Mouse (Mus musculus): Measurements from ENCODE around the gene Pde4b.

Pde4b gene

DNA sequence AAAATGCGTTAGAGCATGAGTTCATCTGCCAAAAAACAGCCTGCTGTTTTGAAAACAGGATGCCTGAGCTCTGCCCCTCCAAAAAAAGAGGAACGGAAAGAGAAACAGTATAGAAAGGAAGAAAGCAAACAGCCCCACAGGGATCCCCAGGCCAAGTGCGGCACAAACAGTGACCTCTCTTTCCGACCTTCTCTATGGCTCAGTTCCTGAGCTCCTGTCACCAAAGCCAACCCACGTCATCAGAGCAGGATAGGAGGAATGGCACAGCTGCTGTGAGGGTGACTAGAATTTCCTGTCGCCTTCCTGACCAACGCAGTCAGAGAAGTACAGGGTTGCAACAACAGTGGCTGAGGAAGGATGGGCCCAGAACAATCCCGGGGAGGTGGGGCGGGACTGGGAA, 486.9 kb downstream of the Pde4b start:
- no peak for DNase-seq (ENCODE audit: inconsistent ontology term)

DNA sequence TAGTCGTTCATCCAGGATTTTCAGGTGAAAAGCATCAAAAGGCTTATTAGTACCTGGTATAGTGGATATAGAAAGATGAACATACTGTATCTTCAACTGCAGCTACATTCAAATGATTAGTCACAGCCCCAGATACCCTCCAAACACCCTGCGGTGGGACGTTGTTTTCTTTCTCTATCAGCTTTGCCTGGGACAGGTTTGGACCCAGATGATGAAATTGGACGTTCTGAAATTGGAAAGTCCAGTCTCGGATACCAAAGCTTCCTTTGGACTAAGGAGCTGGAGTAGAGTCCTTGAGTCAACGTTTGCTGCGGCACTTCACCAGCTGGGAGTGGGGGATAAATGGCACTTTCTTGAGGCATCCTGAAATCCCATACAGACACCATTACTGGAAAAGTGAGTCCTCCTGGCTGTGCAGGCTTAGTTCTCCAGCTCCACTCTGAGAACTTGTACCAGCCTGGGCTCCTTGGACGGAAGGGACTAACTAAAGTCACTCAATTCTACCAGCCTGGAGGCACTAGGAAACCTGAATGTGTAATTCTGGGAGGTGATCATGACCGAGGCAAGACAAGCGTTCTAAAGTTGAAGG, 487.4 kb downstream of the Pde4b start:
- no peak for DNase-seq (ENCODE audit: inconsistent ontology term)

DNA sequence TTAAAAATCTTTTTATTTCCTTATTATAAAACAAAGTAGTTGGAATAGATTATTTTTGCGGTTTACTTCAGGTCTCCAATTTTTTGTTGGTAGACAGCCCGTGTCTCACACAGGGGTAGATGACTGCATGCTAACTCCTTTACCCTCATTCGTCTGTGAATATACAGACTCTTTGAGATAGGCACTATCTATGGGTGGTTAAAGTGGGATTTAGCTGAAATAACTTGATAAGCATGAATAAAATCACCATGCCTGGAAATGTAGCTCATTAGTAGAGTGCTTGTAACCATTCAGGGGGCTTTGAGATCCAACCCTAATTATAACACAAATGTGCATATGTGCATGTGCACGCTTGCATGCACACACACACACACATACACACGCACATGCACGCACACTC, 488.8 kb downstream of the Pde4b start:
- no peak for DNase-seq (ENCODE audit: inconsistent ontology term)

DNA sequence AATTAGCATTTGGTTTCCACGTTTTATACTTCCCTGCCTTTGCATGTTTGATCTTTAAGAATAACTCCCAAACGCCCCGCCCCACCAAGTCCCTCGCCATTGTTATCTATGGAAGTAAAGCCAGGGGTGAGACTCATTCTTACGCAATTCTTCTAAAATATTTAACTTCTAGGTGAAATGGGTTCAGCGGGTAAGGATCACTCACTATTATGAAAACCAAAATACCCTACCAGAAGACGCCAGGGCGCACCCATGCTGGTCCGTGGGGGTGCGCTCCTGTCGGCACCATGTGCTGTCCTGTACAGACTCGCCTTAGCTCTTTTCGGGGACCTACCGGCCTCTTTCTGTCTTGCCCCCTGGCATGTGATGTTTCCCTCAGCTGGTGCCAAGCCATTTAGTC, 490.3 kb downstream of the Pde4b start:
- DNase-seq (ENCODE audit: inconsistent ontology term): no peak

DNA sequence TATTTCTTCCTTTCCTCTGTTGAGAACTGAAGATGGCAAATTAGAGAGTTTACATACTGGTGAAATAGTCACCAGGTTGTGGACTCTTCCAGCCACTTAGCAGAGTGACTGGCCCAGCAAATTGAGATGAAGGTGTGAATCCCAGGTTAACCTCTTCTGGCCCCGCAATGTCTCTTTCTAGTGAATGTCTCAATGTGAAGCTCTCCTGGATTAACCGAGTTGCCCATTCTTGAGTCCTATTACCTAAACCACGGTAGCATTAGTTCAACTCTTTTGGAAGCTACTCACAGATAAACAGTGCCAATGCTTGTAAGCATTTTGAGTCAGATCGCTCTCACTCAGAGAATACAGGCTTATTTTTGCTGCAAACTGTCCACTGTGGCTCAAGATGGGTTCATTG, 491.7 kb downstream of the Pde4b start:
- DNase-seq (ENCODE audit: inconsistent ontology term): no peak

DNA sequence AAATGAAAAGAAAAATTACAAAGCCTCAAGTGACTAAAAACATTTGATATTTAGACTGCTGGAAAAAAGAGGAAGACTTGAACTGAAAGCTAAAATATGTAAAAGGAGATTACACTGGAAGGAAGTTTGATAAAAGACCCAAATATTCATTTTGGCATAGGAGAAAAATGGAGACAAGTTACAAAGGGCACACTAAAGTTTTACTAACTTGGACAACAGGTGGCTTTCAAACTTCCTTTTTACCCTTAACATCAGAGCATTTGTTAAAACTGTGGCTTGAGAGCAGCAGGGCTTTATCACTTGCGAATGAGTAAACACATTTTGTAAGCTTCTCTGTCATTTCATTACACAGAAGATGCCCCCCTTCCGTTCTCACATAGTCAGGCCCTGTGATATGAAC, 492.4 kb downstream of the Pde4b start:
- no peak for DNase-seq (ENCODE audit: inconsistent ontology term)

DNA sequence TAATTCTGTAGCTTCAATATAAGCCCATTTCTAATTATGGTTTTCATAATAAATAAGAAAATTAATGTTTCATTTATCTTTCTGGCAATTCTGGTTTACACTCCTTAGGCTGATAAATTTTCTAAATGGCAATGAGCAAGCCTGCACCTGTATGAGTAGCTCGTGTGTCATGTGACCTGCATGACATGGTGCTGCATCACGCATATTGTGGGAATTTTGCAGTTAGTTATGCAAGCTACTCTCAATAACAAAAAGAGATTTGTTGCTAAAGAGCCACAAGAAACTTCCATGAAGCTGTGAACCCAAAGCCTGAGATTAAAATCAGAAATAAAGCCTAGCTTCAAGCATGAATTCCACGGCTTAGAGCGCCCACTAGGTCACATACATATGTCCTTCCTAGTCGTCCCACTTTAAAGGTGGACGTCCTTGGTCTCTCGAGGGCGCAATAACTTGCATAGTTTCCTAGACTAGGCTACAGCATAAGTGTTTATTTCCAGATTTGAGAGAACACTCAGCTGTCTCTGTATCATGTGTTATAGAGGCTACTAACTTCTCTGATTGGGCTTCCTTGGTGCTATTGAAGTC, 494.9 kb downstream of the Pde4b start:
- no peak for DNase-seq (ENCODE audit: inconsistent ontology term)

DNA sequence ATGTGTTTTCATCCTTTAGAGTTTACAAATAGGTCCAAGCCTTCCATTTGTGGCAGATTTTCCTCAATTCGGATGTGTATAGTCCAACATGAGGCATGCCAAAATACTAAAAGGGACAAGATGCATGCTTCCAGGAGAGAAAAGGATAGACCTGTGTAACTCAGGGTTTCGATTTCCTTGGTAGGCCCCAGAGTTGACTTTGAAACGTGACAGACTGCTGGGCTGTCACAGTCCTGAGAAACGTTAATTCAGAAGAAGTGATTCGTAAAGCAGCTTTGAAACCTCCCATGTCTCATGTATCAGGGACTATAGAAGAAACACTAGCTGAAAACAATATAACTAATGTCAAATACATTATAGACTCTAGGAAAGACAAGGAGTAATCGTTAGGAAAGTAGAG, 495.6 kb downstream of the Pde4b start:
- DNase-seq (ENCODE audit: inconsistent ontology term): no peak

DNA sequence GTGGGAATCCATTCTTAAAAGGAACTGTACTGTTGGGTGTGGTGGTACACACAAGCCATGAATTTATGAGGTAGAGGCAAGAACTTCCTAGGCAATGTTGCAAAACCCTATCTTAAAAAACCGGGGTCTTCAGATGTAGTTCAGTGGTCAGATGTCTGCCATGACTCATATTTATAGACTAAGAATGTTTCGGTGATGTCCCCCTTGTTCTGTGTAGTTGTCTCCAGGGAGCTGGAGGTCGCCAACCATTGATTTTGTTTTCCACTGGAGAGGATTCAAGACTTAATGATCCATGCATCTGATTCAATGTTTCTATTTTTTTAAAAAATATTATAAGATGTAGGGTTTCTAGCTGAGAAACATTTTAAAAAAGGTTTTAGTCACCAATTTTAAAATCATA, 496.1 kb downstream of the Pde4b start:
- no peak for DNase-seq (ENCODE audit: inconsistent ontology term)

DNA sequence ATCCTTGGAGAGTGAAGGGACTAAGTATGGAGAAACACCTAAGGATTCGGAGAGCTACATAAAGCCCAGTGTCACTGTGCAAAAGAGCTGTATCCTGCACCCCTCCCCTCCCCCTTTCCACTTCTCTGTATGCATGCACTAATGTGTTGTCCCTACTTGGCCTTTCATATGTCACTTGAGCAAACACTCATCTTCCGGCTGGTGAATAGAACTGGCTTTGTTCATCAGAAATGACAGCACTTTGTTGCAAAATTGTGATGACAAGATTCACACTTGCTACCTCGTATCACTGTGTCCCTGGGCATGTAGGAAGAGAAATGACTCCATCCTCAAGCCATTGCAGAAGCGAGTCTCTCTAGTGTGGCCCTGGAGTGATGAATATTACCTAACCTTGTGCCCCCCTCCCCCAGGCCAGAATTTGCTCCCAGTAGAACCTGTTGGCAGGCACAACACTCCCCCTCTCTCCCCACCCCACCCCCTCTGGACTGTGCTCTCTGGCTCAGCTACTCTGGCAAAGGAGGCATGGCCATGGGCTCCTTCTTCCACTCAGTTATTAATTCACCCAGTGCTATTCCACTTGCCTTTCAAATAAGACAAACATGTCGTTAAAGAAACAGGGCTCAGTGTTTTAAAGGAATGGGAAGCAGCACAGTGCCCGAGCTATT, 497.4 kb downstream of the Pde4b start:
- DNase-seq (ENCODE audit: inconsistent ontology term): no peak

DNA sequence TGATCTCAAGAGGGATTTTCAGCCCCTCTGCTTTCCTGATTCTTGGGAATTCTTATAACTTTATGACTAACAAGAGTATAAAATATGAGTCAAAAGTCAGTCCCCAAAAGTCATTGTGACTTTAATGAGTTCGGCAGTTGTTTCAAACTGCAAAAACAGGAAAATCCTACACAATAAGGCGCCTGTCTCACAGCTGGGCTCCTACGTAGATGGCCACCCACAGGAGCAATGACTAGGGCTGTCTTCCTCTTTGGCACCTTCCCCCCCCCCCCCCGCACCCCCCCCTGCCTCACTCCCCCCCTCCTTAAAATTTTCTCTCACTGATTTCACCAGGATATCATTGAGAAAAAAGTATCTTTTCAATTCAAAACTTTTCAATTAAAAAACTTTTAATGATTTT, 498.2 kb downstream of the Pde4b start:
- DNase-seq (ENCODE audit: inconsistent ontology term): no peak

DNA sequence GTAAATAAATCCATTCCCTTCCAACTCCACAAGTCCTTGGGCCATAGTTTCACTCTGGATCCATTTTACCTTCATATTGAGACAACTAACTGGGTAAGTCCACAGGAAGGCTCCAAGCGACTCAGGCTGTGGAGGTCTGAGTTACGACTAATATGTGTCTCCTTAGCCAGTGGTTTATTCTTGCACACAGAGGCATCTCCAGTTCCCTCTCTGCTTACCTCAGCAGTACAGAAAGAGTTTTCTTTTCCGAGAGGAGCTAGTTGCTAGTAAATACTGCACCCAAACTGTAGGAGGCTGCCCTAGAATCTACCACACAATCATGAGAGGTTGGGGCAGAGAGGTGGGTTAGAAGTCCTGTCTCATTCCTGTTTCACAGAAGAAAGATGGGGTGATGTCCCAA, 499.4 kb downstream of the Pde4b start:
- no peak for DNase-seq (ENCODE audit: inconsistent ontology term)

DNA sequence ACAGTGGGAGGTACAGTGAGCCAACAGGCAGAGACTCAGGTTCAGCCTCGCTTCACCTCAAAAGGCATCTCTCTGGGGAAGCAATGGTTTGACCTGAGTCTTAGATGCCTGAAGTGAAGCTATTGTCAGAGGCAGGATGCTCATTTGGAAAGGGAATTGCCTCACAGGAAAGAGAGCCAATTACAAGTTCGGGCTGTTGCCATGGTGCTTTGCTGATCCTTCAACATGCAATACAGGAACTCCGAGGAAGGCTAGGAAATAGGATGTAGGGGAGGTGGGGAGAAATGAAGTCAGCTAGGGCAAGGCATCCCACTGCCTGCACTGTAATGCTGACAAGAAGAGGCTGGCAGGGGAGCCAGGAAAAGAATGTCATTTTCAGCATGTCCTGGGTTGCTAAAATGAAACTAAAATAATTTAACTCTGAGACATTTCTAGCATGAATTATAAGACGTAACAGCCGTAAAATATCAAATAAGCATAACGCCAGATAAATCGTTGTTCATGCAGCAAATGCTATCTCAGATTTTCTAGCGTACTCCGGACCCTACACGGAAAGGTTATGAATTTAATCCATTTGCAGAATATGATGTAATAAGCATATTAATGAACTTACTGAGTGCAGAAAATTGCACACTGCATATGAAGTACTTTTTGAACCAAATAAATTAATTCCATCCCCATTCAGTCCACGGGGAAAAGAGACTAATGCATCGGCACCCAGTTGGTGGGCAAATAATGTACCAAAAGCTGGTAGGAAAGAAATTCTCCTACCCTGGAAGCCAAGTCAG, 501.5 kb downstream of the Pde4b start:
- peak; percentile 69 for DNase-seq (ENCODE audit: inconsistent ontology term)

DNA sequence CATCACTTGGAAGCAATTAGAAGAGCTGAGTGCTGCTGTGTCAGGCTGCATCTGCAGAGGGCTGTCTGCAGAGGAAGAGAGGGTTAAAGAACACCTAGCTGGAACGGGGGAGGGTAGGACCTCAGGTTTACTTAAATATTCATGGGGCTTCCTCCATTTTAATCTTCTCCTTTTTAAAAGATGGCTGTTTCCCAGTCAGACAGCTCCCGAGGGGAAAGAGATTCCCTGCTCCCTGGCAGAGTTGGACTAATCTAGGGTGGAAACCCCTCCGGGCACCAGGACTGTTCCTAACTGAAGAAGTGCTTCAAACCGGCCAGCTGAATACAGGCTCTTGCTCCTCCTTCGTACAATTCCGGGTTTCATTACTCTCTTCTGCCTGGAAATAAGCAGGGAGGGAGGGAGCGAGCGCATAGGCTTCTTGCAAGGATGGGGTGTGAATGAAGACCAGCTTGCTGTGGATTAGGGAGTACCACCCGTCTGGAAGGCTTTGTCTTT, 502.2 kb downstream of the Pde4b start:
- DNase-seq (ENCODE audit: inconsistent ontology term): peak; percentile 71

DNA sequence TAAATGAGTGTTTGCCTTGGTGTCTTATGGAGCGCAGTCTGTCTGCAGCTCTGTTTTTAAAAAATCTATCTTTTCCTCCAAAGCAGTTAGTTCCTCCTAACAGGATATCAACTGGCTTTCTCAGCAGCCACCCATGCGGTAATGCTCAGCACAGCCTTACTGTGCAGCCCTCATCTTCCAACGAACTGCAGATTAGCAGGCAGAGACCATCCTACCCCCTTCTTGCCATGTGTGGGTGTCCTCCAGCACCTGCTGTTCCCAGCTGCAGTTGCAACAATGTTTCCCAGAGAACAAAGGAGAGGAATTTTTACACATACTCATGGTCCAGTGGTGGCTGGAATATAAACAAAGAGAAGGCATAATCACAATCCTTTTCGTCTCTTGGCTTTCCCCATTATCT, 504.5 kb downstream of the Pde4b start:
- DNase-seq (ENCODE audit: inconsistent ontology term): peak; percentile 61

DNA sequence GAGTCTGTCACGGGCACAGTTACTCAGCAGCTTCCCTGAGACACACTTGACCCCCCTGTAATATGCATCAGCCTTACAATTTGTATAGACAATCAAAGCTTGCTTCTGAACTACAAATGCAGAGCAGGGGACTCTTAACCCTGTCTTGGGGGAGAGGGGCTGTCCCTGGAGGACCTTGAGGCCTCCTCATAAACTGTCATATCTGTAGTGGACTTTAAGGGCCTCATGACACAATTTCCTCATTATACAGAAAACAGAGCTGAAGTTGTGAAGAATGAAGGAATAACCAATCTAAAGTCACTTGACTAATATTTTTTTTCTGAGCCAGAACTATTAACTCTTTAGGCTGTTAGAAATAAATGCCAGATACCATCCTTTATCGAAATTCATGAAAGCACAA, 505.2 kb downstream of the Pde4b start:
- DNase-seq (ENCODE audit: inconsistent ontology term): no peak

DNA sequence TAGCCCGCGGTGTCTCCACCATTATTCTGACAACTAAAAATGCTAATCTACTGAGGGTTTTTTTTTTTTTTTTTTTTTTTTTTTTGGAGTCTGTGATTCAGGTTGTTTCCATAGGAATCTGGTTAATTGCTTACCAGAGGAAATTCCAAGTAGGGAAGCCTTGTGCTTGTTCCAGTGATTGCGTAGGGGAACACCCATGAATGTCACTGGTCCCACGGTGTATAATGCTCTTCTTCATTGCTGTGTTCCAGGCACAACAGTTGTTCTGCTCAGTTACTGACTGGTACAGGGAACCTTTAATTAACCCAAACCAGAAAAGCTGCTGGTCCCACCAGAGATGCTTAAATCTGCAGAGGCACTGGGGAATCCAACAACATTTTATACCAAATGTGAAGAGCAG, 506.3 kb downstream of the Pde4b start:
- no peak for DNase-seq (ENCODE audit: inconsistent ontology term)

DNA sequence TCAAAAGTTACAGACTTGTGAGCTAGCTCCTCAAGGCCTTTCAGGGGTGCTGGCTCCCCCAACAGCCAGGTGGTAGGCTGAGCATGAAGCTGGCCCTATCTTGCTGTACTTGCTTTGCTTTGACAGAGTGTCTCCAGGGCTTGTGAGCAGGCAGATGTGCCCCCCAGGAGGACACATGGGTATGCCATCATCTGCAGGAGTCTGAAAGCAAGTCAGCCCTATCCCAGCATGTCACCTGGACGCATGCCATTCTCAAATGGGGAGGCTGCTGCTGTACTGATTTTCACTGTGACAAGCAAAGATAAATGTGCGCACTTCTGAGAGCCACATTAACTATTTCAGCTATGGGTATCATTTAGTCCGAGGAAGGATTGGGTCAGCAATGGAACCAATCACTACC, 507.2 kb downstream of the Pde4b start:
- no peak for DNase-seq (ENCODE audit: inconsistent ontology term)

DNA sequence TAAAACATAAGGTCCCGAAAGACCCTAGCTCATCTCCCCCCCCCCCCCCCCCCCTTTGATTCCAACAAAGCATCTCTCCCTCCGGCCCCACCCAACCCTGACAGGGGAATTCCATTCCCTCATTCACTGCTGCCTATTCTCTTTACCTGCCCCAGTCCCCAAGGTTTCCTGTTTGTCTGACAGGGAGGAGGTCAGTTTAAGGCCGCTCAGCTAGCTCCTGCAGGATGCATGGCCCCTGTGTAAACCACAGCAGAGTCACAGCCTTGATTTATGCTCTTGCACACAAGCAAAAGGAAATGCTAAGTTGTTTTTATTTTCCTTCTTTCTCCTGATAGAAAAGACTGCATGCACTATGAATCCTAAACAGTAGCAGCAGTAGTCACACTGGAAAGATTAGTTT, 516.6 kb downstream of the Pde4b start:
- DNase-seq (ENCODE audit: inconsistent ontology term): no peak

DNA sequence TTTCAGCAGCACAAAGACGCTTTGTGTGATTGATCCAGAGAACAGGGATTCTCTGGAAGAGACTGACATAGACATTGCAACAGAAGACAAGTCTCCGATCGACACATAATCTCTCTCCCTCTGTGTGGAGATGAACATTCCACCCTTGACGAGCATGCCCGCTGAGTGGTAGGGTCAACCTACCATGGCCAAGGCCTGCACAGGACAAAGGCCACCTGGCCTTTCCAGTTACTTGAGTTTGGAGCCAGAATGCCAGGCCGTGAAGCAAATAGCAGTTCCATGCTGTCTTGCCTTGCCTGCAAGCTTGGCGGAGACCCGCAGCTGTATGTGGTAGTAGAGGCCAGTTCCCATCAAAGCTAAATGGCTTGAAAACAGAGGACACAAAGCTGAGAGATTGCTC, 517.9 kb downstream of the Pde4b start:
- DNase-seq (ENCODE audit: inconsistent ontology term): no peak

DNA sequence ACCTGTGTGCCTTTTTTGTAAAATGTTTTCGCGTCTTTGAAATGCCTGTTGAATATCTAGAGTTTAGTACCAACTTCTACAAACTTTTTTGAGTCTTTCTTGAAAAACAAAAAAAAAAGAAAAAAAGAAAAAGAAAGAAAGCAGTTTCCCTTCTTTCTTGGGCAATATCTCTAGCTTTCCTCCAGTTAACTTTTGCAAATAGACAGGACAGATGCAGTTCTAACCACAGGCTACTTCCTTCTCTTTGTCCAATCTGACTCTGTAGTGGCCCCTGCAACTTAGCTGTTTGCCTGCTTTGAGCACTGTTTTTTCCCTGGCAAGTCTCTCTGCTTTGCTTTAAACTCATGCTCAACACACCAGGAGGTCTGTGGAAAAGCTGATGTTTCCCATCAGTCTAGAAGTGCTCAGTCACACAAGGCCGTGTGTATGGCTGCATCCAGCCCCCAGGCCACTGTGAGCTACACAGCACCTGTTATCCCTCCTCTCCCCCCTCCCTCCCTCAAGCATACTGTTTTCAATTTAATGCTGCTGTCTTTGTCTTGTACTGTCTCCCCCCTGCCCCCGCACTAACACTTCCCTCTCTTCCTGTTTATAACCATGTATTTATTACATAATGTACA, 518.5 kb downstream of the Pde4b start:
- no peak for DNase-seq (ENCODE audit: inconsistent ontology term)

DNA sequence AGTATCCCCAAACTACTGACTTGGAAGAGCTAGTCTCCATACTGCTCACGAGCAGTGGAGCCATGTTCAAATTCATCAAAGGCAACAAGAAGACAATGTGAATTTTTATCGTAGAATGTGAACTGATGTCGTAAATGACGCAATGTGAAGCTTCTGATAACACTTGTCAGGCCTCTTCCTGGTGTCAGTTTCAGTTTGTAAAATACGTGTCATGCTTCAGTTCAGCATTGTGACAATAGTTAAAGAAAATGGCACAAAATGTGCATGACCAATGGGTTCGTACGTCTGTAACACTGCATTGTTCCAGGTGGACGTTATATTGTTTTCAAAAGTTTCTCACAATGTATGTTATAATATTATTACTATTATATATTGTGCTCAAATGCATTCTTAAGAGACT, 519.5 kb downstream of the Pde4b start:
- DNase-seq (ENCODE audit: inconsistent ontology term): no peak

All from Muller cell, postnatal 12 days (primary cell).